Mouse (Mus musculus) hindbrain, embryonic 11.5 days (tissue): ENCODE measurements around the gene Mterf4. TPM values are rescaled to one million over a fixed set of nuclear protein-coding genes. Genes with fewer than 3 reads are reported as not detected.
A peak's percentile ranks its signal among the peaks of the same experiment; 100 is the strongest.

Source experiments
- ATAC-seq: fragments of 200-750 bp; cut with Nextera tagmentation; 2 replicates; pipeline ENCODE4 v1.8.0; 2017; ENCODE audit warnings: mild to moderate bottlenecking, moderate TSS enrichment, moderate library complexity; ENCODE audit not compliant: low FRiP score
- DNase-seq: peaks from one replicate; pipeline ENCODE4 v3.0.0-alpha.2; 2015; ENCODE audit warnings: low spot score
- H3K27ac ChIP-seq: fragments of 300-500 bp; sonication (generic); 2 replicates; pipeline ENCODE4 v1.5.1; 2014; ENCODE audit warnings: mild to moderate bottlenecking, low read depth, low read length
- H3K27me3 ChIP-seq: fragments of 300-500 bp; sonication (generic); 2 replicates; pipeline ENCODE4 v1.6.1; 2014; ENCODE audit warnings: mild to moderate bottlenecking, low read length, moderate library complexity, mixed read lengths; ENCODE audit not compliant: control insufficient read depth, insufficient read depth
- H3K36me3 ChIP-seq: fragments of 300-500 bp; sonication (generic); 2 replicates; pipeline ENCODE4 v1.6.1; 2014; ENCODE audit warnings: mild to moderate bottlenecking, low read length, moderate library complexity, mixed read lengths; ENCODE audit not compliant: control insufficient read depth, insufficient read depth
- H3K4me1 ChIP-seq: fragments of 300-500 bp; sonication (generic); replicated peaks from 2 replicates; pipeline ENCODE4 v1.6.1; 2014; ENCODE audit warnings: low read length, mixed read lengths; ENCODE audit not compliant: control insufficient read depth, insufficient read depth
- H3K4me2 ChIP-seq: fragments of 300-500 bp; sonication (generic); replicated peaks from 2 replicates; pipeline ENCODE4 v1.6.1; 2014; ENCODE audit warnings: mild to moderate bottlenecking, low read depth, low read length
- H3K4me3 ChIP-seq: fragments of 300-500 bp; sonication (generic); 2 replicates; pipeline ENCODE4 v1.5.1; 2014; ENCODE audit warnings: low read depth, low read length
- H3K9ac ChIP-seq: fragments of 300-500 bp; sonication (generic); 2 replicates; pipeline ENCODE4 v1.6.1; 2014; ENCODE audit warnings: low read depth, low read length
- H3K9me3 ChIP-seq: fragments of 300-500 bp; sonication (generic); 2 replicates; pipeline ENCODE4 v1.6.1; 2016; ENCODE audit warnings: low read length; ENCODE audit not compliant: control insufficient read depth
- whole genome bisulfite sequencing: fragments of 180-500 bp; shearing (Covaris S2); extraction: QIAGEN DNeasy Blood & Tissue Kit; methylation state at CpG from one replicate; pipeline ENCODE4 v1.1.7; 2014; 5-methylcytosine and 5-hydroxymethylcytosine counted together
- polyA plus RNA-seq: library from polyadenylated mRNA; unstranded; fragments of >200 nt; fragmentation: Nextera tagmentation; extraction: Ambion mirVana; gene quantifications from 2 replicates; pipeline ENCODE4 v1.2.1, GENCODE M21; 2014

Mterf4 gene
- 33.0 and 35.3 TPM in 2 replicates for polyA plus RNA-seq

DNA sequence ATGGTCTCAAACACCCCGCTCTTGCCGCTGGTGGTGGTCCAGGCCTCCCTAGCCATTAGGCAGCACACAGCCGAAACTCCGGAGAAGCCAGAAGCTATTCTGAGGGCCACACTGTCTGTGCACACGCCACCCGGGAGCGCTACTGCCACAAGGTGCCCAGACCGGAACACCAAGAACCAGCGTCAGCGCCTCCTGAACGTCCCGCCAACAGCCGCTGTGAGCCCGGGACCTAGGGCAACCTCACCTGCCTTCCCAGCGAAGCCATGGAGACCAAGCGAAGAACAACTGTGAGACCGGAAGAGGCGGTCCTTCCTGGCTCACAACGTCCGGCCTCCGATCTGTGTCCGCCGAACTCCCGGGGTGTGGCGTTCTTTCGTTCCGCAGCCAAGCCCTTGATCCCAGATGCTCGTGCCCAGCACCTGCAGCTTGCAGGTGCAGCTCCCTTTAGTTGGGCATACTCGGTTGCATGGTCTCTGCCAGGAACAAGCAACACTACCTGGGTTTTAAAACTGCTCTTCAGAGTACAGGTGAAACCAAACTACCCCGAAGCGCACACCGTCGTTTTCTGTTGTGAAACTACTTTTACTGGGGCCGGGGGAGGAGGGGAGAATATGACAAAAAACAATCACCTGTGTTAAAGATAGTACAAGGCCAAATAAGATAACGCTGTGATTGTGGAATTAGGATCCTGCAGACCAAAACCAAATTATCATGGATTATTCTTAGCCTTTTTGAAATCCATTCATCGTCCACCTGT lies at the start of gene Mterf4:
Gene Mterf4, minus strand, starts transcription at position 335 of the 757 bp plus-strand sequence.
- Histone ChIP-seq H3K27ac (no peak within 1 kb of the TSS), H3K36me3 (0 out of 2 replicates have a peak, but pooled peaks cover 1% of the 10 kb centered on the region), H3K9me3 (no peaks in the 10 kb centered on the region), H3K4me1 (no peaks in the 10 kb centered on the region), H3K27me3 (no peaks in the 10 kb centered on the region), H3K4me3 (peak within 1 kb of the TSS; percentile 54), H3K4me2 (peak within 1 kb of the TSS; percentile 54), H3K9ac (peak within 1 kb of the TSS; percentile 47)
- WGBS = 8% methylated on average over 36 of the region's 36 CpGs
- DNase-seq (peak; percentile 89), ATAC-seq (peak; percentile 93)

DNA sequence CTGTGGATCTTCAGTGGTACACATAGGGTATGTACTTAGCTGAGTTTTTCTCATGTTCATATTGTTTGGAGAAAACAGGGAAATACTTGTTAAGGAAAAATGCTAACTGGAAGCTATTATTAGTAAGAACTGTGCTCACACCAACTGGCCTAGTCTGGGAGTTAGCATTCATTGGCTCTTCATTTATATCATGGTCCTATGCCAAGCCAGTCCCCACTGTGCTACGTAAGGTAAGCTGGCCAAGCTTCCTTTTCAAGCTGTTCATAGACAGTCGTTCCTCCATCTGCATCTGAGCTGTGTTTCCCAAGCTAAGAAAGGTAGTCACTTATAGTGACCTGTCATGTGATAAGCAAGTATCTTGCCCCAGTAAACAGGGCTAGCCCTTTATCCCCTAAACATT lies 47.0 kb upstream of the Mterf4 start:
- DNase-seq (no peak), ATAC-seq (no peak)
- Histone ChIP-seq H3K36me3 (0 out of 2 replicates have a peak, but pooled peaks cover 6% of the 10 kb centered on the region), H3K4me3 (no peak overlapping the region), H3K9me3 (no peaks in the 10 kb centered on the region), H3K4me2 (no peak overlapping the region), H3K9ac (no peak overlapping the region), H3K27ac (no peak overlapping the region), H3K27me3 (no peaks in the 10 kb centered on the region), H3K4me1 (no peaks in the 10 kb centered on the region)
- WGBS = 78% methylated on average over 2 of the region's 2 CpGs

DNA sequence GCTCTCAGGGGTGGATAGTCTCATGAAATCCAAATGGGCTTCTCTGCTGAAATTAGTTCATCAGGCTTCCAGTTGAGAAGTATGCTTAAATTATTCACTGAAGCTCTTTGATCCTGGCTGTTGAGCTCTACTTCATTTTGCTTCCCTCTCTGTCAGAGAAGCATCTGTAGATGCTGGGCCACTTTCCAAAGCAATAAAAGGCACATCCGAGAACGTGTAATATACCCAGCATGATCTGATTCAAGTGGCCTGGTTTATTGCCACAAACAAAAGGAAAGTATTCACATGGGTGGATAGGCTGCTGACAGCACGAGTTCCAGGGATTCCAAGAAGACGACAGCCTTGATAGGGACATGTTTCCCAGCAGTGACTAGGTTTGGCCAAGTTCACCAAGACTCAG lies 44.0 kb upstream of the Mterf4 start:
- no peak overlapping the region for H3K27ac ChIP-seq
- no peaks in the 10 kb centered on the region for H3K4me1 ChIP-seq
- H3K9ac ChIP-seq = no peak overlapping the region
- no peak overlapping the region for H3K4me2 ChIP-seq
- 0 out of 2 replicates have a peak, but pooled peaks cover 6% of the 10 kb centered on the region for H3K36me3 ChIP-seq
- WGBS = 78% methylated on average over 4 of the region's 4 CpGs
- no peaks in the 10 kb centered on the region for H3K27me3 ChIP-seq
- no peaks in the 10 kb centered on the region for H3K9me3 ChIP-seq
- DNase-seq (no peak), ATAC-seq (no peak)
- H3K4me3 ChIP-seq = no peak overlapping the region

DNA sequence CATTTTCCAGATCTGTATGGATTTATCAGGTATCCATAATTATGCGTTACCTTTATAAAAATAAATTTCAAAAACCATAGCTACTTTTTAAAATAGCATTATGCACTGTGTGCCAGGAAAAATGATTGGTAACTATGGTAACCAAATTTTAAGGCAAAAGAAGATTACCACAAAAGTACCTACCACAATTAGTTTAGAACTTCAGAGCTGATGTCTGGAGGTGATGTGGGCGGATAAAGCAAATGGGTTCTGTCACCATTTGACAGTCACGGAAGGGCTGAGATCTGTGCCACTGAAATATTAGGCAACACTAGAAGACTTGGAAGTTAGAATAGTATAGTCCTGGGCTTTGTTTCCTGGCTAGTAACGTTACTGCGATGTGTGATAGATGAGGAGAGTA lies 41.5 kb upstream of the Mterf4 start:
- ATAC-seq (no peak), DNase-seq (no peak)
- Histone ChIP-seq H3K36me3 (0 out of 2 replicates have a peak, but pooled peaks cover 6% of the 10 kb centered on the region), H3K4me1 (0 out of 2 replicates have a peak, but pooled peaks cover 2% of the 10 kb centered on the region), H3K4me2 (no peak overlapping the region), H3K27me3 (no peaks in the 10 kb centered on the region), H3K9me3 (no peaks in the 10 kb centered on the region), H3K27ac (no peak overlapping the region), H3K9ac (no peak overlapping the region), H3K4me3 (no peak overlapping the region)
- 95% methylated on average over 5 of the region's 5 CpGs for WGBS

DNA sequence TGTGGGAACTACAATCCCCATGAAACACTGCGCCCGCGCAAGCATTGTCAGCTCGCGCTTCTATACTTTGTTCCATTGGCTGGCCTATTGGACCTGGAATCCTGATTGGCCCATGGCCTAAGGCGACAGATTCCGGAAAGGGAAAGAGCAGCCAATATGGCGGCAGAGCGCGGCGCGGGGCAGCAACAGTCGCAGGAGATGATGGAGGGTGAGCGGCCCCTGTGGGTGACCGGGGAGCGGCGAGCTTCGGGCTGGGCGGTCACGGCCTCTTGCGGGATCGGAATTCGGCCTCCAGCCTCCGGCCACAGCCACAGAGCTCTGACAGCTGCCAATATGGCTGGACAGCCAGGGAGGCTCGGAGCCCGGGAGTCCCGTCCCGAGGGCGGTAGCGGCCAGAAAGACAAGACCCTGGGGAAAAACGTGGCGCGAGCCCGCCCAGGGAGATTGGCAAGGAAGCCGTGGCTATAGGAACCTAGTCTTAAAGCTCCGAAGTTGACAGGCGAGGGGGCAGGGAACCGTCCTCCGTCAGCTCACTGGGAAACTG lies 37.9 kb upstream of the Mterf4 start:
- H3K9me3 ChIP-seq = no peaks in the 10 kb centered on the region
- peak overlapping the region; percentile 83 for H3K9ac ChIP-seq
- 0 out of 2 replicates have a peak, but pooled peaks cover 2% of the 10 kb centered on the region for H3K4me1 ChIP-seq
- under 1% methylated on average over 39 of the region's 39 CpGs for WGBS
- DNase-seq = peak; percentile 92
- peak overlapping the region; percentile 74 for H3K4me2 ChIP-seq
- ATAC-seq = peak; percentile 96
- H3K27ac ChIP-seq = peak overlapping the region; percentile 21; the same call in 1 of the 2 replicates
- no peaks in the 10 kb centered on the region for H3K36me3 ChIP-seq
- H3K4me3 ChIP-seq = peak overlapping the region; percentile 89
- H3K27me3 ChIP-seq = no peaks in the 10 kb centered on the region

DNA sequence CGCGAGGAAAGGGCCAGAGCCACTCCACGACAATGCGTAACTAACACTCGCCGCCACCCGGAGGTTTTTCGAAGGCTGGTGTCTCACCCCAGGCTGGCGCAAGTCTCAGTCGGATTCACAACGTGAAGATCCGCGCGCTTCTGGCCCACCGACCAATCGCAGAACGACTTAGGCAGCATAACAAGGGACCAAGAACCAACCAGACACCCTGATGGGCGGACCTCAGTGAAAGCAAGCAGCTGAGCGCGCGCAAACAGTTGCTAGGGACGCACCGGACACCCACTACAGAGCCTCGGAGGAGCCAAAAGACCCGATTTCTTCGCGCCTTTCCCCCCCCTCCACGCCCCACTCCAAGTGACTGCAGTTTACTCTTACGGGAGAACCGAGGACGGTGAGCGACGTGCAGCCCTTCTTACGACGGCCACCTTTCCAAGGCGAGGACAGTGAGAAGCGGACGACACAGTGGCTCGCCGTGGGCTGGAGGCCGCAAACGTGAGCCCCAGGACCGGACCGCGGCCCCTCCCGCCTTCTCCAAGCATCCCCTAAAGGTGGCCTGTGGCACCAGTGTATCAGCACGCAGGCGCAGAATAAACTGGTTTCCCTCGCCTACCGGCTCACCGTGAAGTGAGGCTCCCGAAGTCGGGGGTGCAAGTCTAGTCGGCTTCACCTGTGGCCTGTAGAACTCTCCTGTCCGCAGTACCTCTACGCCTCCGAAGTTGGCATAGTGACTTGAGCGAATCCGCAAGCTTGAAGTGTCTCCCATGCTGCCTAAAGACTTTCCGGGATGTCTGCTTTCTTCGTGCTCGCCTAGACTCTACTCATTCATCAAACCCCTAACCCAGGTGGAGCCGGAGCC lies 37.2 kb upstream of the Mterf4 start, which contains the start of the genes Ppp1r7 and Pask:
Gene Ppp1r7, plus strand, starts transcription at position 207 of the 856 bp plus-strand sequence.
Gene Pask, minus strand, starts transcription at position 835 of the 856 bp plus-strand sequence.
- Histone ChIP-seq H3K27me3 (no peaks in the 10 kb centered on the region), H3K4me2 (peak within 1 kb of the TSS; percentile 74), H3K4me3 (peak within 1 kb of the TSS; percentile 89), H3K27ac (peak within 1 kb of the TSS; percentile 51), H3K9ac (peak within 1 kb of the TSS; percentile 83), H3K36me3 (no peaks in the 10 kb centered on the region), H3K4me1 (0 out of 2 replicates have a peak, but pooled peaks cover 2% of the 10 kb centered on the region), H3K9me3 (no peaks in the 10 kb centered on the region)
- DNase-seq (peak; percentile 98), ATAC-seq (peak; percentile 95)
- under 1% methylated on average over 63 of the region's 63 CpGs for WGBS

DNA sequence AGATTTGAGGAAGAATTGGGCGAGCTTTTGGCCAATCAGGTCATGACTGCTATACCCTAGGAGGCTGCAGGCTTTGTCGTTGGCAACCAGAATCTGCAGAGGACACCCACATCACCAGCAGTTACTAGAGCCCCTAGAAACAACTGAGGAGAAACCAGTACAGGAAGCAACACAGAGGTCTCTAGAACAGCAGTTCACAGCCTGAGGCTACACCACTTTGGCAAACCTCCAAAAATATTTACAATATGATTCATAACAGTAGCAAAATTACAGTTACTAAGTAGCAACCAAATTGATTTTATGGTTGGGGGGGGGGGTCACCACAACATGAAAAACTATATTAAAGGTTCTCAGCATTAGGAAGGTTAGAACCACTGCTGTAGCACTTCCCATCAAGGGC lies 28.9 kb upstream of the Mterf4 start:
- H3K9me3 ChIP-seq = no peaks in the 10 kb centered on the region
- no peak for ATAC-seq
- no peak for DNase-seq
- 82% methylated on average over 2 of the region's 2 CpGs for WGBS
- no peaks in the 10 kb centered on the region for H3K4me1 ChIP-seq
- no peak overlapping the region for H3K27ac ChIP-seq
- 0 out of 2 replicates have a peak, but pooled peaks cover 3% of the 10 kb centered on the region for H3K36me3 ChIP-seq
- no peak overlapping the region for H3K4me3 ChIP-seq
- H3K27me3 ChIP-seq = no peaks in the 10 kb centered on the region
- H3K4me2 ChIP-seq = no peak overlapping the region
- no peak overlapping the region for H3K9ac ChIP-seq

DNA sequence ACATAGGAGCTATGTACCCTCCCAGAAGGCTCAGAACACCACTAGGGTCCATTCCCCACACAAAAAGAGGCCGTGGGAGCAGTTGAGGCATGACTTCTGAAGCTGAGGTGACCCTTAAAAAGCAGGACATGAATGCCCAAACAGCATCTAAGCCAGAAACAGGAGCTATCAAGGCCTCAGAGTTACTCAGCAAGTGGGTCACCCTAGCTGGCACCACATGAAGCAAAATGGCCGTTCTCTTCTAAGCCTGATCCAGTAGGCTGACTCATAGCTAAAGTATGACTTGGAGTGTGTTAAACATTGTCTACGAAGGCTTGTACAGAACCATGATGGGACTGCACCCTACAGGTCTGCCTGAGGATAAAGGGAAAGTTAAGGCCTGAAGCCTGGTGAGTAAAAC lies 20.7 kb upstream of the Mterf4 start:
- DNase-seq = no peak
- no peaks in the 10 kb centered on the region; the same call in 1 of the 2 replicates for H3K4me1 ChIP-seq
- 90% methylated on average over 3 of the region's 3 CpGs for WGBS
- H3K27ac ChIP-seq = no peak overlapping the region
- 0 out of 2 replicates have a peak, but pooled peaks cover 7% of the 10 kb centered on the region for H3K36me3 ChIP-seq
- no peaks in the 10 kb centered on the region for H3K27me3 ChIP-seq
- no peaks in the 10 kb centered on the region for H3K9me3 ChIP-seq
- no peak overlapping the region for H3K9ac ChIP-seq
- no peak for ATAC-seq
- no peak overlapping the region for H3K4me2 ChIP-seq
- no peak overlapping the region for H3K4me3 ChIP-seq
